Mouse (Mus musculus): ENCODE results near the gene Clca3a1.

Gene Clca3a1

DNA sequence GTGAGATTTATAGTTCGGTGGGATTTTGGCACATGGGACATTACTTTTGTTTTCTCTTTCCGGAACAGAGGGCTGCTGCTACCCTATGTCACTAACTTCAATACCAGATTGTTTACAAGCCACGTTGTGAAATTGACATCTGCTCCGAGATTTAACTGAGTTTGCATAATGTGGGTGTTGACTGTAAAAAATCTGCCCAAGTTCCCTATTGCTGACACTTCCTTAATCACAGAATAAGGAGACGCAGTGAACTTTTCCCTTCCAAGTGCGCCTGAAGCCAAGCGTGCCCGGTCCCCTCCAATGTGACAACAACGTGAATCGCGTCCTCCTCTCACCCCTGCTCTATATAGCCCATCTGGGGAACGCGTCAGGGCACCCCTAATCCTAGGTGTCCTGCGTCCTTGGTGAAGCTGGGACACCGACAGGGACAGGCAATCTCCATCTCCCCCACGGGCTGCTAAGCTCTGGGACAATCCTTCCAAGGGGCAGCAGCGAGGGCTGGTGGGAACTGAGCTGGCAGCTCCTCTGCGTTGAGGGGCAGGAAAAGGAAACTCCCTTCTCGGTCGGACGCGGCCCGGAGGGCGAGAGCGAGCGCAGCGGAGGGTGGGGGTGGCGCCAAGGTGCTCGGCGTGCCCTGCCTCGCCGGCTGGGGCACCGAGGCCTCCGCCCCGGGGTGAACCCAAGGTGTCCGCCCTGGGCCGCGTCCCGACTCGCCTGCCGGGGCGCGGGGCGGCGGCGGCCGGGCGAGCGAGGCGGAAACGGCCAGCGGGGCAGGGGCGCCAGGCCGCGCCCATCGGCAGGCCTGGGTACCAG is 41.5 kb downstream of the Clca3a1 start:
- no peak for DNase-seq (ENCODE audit: extremely low spot score, low read depth, low spot score)

DNA sequence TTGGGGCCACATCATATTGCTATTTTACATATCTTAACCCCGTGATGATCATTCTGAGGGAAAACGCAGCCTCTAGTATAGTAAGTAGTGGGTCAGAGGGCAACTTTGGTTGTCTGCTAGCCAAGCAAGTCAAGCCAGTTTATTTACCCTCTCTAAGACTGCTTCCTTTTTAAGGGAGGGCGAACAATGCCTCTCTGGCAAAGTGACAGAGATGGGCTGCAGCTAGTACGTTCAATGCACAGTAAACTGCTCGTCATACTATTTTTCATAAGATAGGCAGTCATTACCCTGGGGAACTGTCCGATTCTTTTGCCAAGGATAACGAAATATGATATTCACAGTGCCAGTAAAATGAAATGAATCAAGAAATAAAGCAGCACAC is 42.1 kb downstream of the Clca3a1 start:
- DNase-seq (ENCODE audit: extremely low spot score, low read depth, low spot score), result no peak

DNA sequence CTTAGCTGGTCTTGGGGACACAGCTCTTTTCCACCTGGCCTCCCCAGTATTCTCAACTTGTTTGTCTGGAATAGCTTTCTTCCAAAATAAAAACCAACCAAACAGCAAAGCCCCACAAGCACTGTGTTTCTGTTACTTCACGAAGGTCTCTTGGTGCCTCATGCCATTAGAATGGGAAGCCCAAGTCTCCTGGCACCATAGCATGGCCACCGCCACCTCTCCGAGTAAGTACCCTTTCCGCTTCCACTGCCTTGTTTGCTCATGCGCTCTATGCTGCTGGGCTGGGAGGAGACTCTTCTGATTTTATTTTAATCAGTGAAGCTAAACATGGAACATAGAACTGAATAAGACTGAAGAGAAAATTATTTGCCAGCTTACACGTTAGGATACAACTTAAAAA is 42.9 kb downstream of the Clca3a1 start:
- no peak for DNase-seq (ENCODE audit: extremely low spot score, low read depth, low spot score)

DNA sequence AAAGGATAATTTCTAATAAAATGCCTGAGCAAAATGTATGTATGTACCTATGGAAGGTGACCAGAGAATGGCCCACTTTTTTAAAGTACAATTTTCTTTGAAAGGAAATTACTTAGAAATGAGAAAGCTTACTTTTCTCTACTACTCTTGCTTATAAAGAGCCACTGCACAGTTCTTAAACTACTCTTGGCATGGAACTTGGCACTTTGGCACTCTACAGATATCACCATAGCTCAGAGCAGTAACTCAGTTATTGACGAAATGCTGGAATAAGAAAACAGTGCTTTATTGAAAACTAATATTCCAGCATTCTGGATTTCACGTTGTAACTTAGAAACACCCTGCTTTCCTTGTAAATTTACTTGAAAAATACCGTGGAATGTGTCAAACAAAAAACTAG is 43.7 kb downstream of the Clca3a1 start:
- no peak for DNase-seq (ENCODE audit: extremely low spot score, low read depth, low spot score)

DNA sequence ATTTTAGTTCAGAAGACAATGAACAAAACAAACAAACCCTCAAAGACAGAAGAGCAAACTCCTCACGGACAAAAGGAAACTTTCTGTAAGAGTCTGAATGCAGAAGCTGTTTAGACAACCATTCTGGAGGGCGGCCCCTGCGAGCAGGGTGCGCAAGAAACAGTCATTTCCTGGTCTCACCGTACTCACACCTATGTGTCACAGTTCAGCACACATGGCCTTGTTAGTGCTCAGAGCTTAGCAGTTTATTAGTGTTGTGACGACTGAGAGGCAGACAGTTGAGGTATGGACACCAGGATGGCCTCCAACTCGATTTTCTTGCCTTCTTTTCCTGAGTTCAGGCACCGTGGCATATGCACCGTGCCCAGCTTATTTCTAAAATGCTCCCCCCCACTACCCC is 44.9 kb downstream of the Clca3a1 start:
- no peak for DNase-seq (ENCODE audit: extremely low spot score, low read depth, low spot score)

DNA sequence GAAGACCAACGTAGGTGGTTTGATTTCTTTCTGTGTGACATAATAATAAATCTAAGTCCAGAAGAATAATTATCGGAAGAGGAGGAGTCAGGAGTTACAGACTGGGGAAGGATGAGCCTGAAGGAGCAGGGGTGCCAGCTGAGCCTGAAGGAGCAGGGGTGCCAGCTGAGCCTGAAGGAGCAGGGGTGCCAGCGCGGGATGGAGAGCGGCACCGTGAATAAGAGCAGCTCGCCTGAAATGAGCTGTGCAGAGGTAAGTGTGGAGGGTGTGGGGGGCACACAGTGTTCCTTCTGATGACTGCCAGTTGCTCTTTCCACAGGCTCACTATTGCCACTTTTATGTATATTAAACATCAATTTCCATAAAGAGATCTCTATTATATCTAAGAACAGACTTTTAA is 45.7 kb downstream of the Clca3a1 start:
- DNase-seq (ENCODE audit: extremely low spot score, low read depth, low spot score), result no peak

DNA sequence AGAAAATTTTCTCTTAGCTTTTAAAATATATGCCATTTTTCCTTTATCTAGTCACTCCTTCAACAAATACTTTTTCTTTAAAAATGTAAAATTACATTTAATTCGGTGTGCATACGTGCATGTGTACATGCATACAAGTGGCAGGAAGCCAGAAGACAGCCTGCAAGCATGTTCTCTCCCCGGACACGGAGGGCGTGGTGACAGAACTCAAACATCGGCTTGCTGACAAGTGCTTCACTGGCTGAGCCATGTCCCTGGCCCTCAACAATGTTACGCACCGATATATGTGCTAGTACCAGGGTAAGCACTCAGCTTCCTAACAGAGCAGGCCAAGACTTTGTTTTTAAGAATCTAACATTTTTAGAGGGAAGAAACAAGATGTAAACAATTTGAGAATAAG is 46.2 kb downstream of the Clca3a1 start:
- DNase-seq (ENCODE audit: extremely low spot score, low read depth, low spot score), result no peak

DNA sequence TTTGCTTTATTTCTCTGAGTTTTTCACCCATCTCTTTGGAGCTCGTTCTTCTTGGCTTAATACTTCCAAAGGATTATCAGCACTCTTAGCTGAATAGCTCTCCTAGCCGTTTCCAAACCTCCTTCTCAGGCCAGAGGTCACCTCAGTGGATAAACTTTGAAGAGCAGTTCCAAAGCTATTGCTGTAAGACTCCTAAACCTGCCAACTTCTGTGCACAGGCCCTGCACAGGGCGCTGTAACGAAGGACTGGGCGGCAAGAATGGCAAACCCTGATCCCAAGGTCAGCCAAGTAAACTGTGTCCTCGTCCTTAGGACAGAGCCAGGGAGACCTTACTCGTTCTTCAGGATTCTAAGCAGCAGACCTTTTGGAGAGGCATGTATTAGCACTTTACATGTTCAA is 46.7 kb downstream of the Clca3a1 start:
- DNase-seq (ENCODE audit: extremely low spot score, low read depth, low spot score), result no peak

DNA sequence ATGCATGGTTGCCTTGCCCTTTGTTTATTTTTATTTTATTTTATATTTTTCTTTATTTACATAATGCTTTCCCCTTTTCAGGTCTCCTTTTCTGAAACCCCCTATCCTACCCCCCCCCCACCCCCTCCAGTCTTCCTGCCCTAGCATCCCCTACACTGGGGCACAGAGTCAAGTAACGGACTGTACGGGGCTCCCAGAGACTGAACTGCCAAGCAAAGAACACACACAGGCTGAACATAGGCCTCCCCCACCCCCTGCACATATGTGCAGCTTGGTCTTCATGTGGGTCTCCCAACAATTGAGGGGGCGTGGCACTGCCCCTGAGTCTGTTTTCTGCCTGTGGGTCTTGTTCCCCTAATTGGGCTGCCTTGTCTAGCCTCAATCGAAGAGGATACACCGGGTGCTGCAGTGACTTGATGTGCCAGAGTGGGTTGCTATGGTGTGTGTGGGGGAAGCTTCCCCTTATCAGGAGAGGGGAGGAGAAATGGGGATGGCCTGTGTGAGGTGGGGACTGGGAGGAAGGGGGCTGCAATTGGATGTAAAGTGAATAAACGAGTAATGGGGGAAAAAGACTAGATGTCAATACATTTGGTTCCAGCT is 49.1 kb downstream of the Clca3a1 start:
- DNase-seq (ENCODE audit: extremely low spot score, low read depth, low spot score), result no peak

DNA sequence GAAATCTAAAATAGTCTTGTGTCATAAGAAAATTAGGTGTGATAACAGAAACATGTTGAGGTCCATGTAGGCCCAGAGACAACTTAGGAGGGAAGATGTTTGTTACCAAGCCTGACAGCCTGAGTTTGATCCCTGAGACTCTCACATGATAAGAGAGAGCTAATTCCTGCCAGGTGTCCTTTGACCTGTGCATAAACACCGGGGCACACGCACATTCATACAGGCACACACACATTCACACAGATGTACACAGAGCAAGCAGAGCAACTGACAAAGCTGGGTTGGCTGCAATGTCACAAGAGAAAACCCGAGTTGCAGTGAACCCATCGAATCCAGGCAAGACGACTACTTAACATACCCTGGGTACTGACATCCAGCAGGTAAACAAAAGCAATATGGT is 52.2 kb downstream of the Clca3a1 start:
- no peak for DNase-seq (ENCODE audit: extremely low spot score, low read depth, low spot score)

DNA sequence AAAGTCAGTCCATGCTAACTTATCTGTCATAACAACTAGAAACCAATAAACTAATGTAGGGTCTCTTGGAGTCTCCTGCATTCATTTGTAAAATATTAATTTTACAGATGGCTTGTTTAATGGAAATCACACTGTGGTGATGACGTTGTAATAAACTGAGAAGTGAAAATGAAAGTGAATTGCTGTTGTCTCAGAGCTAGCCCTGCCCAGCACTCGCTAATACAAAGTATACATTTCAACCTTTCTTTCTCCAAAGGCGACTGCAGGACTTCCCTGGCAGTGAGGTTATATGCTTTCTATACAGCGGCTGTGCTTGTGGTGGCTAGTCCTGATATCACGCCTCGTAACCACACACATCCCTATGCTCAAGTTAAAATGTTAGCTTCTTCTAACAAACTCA is 56.8 kb downstream of the Clca3a1 start:
- DNase-seq (ENCODE audit: extremely low spot score, low read depth, low spot score), result no peak

DNA sequence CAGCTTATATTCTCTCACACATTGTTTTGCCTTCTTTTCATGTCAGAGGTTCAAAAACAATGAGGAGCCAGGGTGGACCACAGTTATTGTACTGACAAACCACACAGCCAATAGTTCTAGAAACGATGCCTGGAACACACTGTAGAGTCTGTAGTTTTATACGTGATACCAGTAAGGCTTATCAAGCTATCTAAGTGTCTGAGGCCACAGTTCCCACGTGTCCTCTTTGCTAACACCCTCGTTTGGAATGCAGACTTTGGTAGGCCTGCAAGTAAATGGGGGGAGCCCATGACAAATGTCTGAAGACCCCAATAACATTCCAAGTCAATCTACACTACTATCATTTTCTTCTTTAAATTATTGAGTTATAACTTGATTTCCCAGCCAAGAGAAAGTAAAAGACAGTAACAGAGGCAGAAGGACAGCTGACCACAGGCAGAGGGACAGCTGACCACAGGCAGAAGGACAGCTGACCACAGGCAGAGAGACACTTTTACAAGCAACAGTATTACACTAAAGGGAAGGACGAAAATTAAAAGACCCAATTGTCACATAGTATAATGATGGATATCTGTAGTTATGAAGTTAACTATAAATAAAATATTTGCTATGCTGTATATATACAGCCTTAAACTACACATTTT is 61.9 kb downstream of the Clca3a1 start:
- no peak for DNase-seq (ENCODE audit: extremely low spot score, low read depth, low spot score)

DNA sequence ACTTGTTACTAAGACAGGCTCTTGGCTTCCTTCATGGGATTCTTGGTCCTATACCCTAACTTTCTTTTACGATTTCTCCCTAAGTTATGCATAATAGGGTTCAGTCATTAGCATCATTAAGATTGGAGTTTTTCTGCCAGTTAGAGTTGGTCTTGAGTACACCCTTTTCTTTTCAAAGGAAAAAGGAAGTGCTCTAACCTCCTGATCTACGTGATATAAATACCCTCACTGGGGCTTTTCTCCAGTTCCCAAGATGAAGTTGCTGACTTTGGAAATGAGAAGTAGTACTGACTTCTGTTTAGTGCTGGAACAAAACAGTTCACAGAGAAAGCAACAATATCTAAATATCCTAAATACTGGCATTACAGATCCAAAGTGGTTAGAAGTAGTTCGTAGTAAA is 62.8 kb downstream of the Clca3a1 start:
- no peak for DNase-seq (ENCODE audit: extremely low spot score, low read depth, low spot score)

DNA sequence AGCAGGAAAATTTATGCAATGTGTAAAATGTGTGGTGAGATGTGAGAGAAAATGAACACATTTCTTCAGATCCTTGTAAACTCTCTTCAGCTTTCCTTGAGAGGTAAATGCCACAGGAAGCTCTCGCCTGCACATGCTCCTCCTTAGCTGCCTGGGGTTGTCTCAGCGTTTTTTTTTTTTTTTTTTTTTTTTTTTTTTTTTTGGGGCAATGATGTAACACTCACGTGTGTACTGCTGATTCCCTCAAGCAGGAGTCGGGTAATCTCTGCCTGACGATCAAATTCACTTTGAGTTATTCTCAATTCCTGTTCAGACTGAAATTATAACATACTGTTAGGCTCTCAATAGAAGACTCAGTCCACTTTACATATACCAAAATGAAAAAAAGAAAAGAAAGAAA is 63.6 kb downstream of the Clca3a1 start:
- DNase-seq (ENCODE audit: extremely low spot score, low read depth, low spot score), result no peak

DNA sequence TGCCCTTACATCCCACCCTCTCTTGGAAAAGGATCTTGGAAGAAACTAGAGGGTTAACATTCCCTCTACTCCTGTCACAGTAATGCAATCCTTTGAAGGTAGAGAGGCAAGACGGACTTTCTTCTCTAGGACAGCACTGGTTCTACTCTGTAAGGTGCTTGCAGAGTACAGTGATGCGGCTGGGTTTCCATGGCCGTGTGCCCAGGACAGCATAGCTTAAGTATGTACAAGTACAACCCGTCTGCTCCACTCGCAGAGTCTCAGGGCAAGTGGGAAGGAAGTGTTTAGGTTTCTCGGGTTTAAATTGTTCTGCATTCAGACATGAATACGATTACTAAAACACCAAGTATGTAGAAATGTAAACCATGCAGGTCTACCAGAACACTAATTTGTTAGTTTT is 65.8 kb downstream of the Clca3a1 start:
- DNase-seq (ENCODE audit: extremely low spot score, low read depth, low spot score), result no peak

DNA sequence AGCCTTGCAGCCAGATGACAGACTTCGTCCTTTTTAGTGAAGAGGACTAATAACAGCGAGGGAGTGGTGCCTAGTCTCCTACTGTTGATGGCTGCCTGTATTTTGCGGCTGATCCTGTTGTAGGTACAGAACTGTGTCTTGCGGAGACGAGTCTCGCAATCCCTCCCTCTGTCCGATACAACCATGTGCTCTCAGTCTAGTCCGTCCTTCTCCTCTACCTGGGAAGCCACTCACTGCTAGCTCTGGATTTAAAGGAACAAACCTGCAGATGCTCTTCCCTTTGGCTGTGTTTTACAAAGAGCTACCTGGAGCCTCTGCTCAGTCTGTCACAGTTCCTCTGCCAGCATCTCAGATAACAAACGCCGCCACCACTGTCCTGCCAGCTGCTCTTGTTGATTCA is 66.7 kb downstream of the Clca3a1 start:
- DNase-seq (ENCODE audit: extremely low spot score, low read depth, low spot score), result no peak

DNA sequence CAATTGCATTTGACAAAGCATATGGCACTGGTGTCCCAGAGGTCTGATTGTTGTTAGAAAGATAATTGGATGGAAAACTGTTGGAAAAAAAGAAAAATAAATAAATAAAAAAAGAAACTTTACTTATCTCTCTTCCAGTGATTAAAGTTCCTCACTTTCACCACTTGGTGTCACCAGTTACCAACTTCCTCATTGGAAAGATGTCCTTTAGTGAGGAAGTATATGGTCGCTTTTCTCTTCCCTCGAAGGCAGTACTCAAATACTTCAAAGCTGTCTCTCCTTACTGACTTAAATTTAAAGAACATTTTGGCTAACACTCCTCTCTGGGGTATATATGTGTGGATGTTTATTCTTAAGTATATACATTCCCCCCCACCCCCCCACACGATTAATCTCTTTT is 68.7 kb downstream of the Clca3a1 start:
- no peak for DNase-seq (ENCODE audit: extremely low spot score, low read depth, low spot score)

DNA sequence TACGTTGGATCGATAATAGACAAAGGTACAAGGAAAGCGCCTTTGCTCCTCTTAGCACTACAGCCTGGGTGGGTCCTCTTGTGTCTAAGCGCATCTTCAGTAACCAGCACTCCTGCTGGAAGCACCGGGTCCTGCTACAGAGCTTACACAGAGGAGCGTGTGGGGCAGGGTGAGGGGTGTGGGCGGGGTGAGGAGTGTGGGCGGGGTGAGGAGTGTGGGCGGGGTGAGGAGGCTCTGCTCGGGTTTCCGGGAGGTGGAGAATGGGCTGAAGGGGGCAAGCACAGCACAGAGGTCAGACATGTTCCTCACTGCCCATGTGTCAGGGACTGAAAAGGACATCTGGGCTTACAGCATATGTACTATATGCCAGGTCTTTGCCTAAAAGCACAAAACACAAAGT is 71.5 kb downstream of the Clca3a1 start:
- DNase-seq (ENCODE audit: extremely low spot score, low read depth, low spot score), result no peak

DNA sequence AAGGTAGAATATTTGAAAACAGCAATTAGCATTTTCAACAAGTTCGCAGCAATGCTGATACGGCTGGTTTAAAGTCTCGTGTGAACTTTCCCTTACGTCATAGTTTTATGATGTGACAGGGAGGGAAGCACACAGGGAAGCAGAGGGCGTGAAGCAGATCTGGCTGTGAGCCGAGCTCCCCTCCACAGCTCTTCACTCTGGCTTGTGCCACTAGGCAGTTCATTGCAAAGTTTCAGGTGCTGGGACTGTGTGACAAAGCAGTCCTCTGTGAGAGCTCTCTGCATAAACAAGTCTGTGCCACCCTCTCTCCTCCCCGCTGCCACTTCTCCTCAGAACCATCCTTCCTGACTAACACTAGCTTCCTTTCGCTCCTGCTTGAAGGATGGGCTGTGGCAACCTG is 72.5 kb downstream of the Clca3a1 start:
- DNase-seq (ENCODE audit: extremely low spot score, low read depth, low spot score), result no peak

DNA sequence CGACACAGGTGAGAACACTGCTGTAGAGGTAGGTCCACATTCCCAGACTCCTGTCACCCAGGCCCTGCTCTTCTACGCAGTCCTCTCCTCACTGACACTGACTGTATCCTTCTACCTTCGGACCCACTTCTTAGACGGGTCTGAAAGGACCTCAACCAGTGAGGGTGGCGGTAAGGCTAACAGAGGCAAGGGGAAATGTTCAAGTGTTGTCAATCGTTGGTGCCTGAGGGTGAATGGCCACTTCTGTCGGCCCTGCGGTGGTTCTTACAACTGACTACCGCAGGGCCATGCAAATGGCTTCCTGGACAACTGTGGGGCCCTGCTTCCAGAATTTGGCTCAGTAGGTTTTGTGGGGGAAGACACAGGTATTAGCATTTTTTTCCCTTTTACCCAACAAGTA is 73.2 kb downstream of the Clca3a1 start:
- DNase-seq (ENCODE audit: extremely low spot score, low read depth, low spot score), result no peak

DNA sequence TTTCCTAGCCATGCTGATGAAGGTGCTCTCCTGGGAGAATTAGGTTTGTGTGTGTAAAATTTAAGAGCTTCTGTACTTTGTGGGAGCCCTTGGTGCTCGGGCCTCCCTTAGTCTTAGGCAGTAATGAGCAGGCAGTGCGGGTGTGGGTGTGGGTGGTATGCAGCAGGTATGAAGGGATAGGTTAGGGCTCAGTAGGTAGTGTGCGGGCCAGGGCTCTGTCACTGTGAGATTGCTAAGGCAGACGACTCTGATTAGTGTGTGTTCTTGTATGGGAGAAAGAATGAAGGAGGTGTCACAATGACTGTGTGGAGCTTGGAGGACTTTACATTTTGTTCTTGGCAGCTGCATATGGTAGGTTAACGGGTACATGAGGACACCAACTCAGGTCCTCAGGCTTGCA is 74.6 kb downstream of the Clca3a1 start:
- DNase-seq (ENCODE audit: extremely low spot score, low read depth, low spot score), result no peak

DNA sequence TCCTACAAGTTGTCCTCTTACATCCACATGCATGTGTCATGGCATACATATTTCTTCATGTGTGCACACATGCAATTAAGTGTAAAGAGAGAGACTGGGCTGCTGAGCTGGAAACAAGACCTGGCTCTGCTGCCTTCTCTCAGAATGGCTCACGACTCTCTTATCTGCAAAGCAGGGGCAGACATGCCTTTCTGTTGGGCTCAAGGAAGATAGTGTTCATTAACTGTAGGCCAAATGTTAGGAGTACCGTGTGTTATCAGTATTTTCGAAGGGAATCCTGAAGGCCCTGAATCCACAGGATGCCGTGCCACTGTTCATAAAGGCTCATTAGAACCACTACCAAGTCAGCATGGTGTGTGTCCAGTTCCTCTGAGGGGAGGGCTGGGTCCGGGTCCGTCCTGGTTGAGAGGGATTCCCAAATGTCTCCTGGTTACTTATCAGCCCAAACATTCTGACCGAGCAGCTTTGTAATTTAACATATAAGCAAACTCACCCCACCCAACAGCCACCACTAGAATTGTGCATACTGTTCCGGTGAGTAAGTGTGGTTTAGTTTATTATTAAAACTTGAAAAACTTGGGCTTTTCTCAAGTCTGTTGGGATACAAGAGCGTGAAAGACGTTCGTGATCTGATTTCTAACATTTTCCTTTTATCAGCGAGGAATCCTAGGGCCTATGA is 77.5 kb downstream of the Clca3a1 start:
- DNase-seq (ENCODE audit: extremely low spot score, low read depth, low spot score), result no peak

Measured in hindlimb bud, embryonic 11.5 days (tissue).